Mouse (Mus musculus) kidney, adult 9 months (tissue): Measurements from ENCODE around the gene Strn4.

Experiments
- DNase-seq: peaks from one replicate; pipeline ENCODE4 v3.0.0; 2022

The Strn4 gene

GRCm38 (mm10) chr7:16811649-16812070, 4.0 kb upstream of the Strn4 start:
- DNase-seq, result no peak

- no peak for DNase-seq
Measured at GRCm38 (mm10) chr7:16812505-16812904, 3.2 kb upstream of the Strn4 start.

DNA sequence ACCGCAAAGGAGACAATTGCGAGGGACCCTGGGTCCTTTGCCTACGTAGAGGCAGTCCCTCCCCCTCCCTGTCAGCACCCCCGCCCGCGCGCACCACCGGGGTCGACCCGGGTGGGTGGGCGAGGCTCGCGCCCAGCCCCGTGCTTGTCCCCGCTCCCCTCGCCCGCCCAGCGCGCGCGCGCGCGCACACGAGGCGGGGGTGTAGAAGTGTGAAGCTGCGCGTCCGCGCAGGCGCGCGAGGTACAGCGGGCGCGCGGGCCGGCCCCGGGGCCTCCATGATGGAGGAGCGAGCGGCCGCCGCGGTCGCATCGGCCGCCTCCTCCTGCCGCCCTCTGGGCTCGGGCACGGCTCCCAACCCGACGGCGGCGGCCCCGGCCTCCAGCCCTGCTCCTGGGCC, 387 bp downstream of the Strn4 start:
- DNase-seq, result peak; percentile 65

- peak; percentile 40 for DNase-seq
Measured at GRCm38 (mm10) chr7:16816475-16817122, 910 bp downstream of the Strn4 start, which contains the start of gene Fkrp. Gene Fkrp (minus strand): TSS chr7:16816732.

GRCm38 (mm10) chr7:16817693-16818092, 2.0 kb downstream of the Strn4 start:
- DNase-seq, result no peak

GRCm38 (mm10) chr7:16819794-16820193, 4.1 kb downstream of the Strn4 start:
- no peak for DNase-seq

DNA sequence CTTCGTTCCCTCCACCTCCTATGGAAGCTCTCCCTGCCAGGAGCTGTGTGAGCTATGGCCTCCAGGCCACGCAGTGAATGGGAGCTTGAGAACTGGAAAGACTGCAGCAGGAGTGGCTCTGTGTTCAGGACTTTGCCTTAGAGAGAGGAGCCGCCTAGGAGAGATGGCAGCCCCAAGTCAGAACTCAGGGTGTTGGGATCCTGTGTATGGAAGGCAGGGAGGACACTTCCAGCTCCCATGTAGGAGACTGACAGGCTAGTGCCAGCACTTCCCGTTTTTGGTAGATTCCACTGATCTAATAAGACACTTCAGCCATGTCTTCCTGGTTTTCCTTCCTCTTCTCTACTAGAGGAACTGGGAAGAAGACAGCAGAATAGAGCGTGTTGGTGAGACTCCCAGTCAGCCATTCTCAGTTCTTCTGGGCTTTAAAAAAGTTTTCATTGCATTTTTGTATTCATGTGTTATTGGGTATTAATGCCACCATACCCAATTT, 4.6 kb downstream of the Strn4 start:
- no peak for DNase-seq

DNA sequence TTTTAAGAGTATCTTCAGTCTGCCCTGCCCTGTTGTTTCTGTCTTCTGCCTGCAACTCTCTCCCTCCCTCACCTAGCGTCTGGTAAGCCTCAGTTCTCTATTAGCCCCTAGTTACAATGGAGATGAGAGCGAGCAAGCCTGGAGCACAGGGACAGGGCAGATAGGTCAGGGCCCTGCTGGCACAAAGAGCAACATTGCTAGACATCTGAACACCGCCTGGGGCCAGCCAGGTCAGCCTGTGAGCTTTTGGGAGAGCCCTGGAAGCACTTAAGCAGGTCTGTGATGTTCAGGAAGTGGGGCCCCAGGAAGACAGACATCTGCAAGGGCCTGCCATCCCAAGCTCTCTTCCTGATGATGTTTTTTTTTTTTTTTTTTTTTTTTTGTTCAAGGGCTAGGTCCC, 5.4 kb downstream of the Strn4 start:
- DNase-seq, result no peak

GRCm38 (mm10) chr7:16821669-16822101, 6.0 kb downstream of the Strn4 start:
- DNase-seq, result no peak

GRCm38 (mm10) chr7:16823734-16824133, 8.0 kb downstream of the Strn4 start:
- DNase-seq, result no peak

- peak; percentile 43 for DNase-seq
Measured at GRCm38 (mm10) chr7:16825785-16826184, 10.1 kb downstream of the Strn4 start.

- no peak for DNase-seq
Measured at GRCm38 (mm10) chr7:16826571-16826970, 10.9 kb downstream of the Strn4 start.

DNA sequence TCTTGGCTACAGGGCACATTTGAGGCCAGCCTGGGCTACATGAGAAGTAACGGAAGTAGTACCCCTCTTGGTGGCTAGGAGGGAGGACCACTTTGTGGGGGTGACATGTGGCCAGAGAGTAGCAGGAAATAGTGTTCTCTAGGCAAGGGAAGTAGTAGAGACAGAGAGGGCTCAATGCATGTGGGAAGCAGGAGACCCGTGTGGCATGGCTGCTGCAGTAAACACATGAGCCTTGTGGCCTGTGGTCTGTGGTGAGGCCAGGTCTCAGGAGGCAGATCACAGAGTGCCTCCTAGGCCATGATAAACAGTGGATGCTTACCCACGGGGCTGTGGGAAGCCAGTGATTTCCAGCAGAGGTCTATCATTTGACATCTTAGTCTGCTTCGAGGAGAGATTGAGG, 11.6 kb downstream of the Strn4 start:
- no peak for DNase-seq

- DNase-seq, result peak; percentile 63
Measured at GRCm38 (mm10) chr7:16830449-16830848, 14.8 kb downstream of the Strn4 start.

DNA sequence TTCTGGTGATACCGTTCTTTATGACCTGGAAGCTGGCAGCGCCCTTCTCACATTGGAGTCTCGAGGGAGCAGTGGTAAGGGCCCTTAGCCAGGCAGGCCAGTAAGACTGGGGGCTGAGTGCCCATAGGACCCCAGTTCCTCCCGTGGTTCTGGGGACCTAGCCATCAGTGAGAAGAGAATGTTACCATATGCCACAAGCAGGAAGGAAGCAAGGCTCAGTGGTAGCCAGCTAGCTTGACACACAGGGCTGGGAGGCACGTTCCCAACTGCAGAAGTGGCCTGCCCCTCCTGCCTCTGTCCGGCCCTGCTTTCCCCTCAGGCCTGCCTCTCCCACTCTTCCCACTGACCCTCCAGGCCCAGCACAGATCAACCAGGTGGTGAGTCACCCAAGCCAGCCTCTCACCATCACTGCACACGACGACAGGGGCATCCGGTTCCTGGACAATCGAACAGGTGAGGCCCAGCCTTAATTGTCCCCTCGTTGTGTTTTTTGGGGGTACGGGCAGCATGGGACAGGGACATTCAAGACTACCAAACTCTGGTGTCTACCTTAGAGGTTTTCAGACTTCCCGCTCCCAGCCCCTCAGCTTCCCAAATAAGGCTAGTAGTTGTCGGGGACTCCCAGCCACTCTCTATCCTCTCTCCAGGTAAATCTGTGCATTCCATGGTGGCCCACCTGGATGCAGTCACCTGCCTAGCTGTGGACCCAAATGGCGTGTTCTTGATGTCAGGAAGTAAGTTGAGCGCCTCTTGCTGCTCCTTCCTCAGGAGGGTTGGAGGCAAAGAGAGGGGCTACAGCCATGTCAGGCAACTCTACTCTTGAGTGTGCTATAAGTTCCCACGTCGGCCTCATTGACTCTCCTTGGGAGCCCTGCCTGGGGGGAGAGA, 22.5 kb downstream of the Strn4 start:
- no peak for DNase-seq

GRCm38 (mm10) chr7:16838804-16839426, 23.2 kb downstream of the Strn4 start:
- DNase-seq, result no peak

GRCm38 (mm10) chr7:16839427-16840108, 23.9 kb downstream of the Strn4 start:
- DNase-seq, result no peak

DNA sequence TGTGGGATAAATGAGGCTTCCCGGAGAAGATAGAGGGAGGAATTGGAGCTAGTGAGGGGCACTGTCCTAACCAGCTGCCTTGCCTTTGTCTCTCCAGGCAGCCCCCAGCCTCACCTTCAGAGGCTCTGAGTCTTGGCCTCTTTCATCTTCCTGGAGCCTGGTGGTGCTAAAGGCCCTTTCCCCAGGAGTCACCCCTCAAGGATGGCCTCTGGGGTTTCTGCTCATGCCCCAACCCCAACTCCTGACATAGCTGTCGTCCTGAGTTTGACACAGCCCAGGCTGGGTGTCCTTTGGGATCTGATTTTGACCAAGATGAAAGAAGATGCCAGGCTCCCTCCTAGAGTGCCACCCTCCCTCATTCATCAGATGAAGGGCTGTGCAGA, 24.4 kb downstream of the Strn4 start:
- DNase-seq, result no peak

- no peak for DNase-seq
Measured at GRCm38 (mm10) chr7:16841078-16841477, 25.4 kb downstream of the Strn4 start.

GRCm38 (mm10) chr7:16841561-16842560, 26.2 kb downstream of the Strn4 start:
- peak; percentile 18 for DNase-seq

GRCm38 (mm10) chr7:16842645-16843063, 27.0 kb downstream of the Strn4 start, which contains the start of gene Prkd2:
Gene Prkd2 (plus strand): TSS chr7:16842902.
- peak; percentile 92 for DNase-seq
